Mouse (Mus musculus) bone marrow macrophage, adult 2 months (primary cell): ENCODE results near the gene Acrbp.

ENCODE experiments used
- CTCF ChIP-seq: IDR thresholded peaks from 2 replicates; pipeline ENCODE4 v1.5.1; 2012; ENCODE audit warnings: low read depth, mild to moderate bottlenecking, low read length, moderate library complexity
- POLR2A ChIP-seq: IDR thresholded peaks from 2 replicates; pipeline ENCODE4 v1.6.1; 2012; ENCODE audit warnings: mild to moderate bottlenecking, low read depth, low read length, borderline replicate concordance

- TF ChIP-seq POLR2A (no peak), CTCF (no peak)
Observed at GRCm38 (mm10) chr6:125098513-125098912, 49.0 kb downstream of the Acrbp start.
